Mouse (Mus musculus) myocyte (in vitro differentiated cells): ENCODE measurements at regions not wholly inside any gene's neighbourhood (a gene's known extent, or its start where the extent isn't known, plus 50 kb on each side); places are given as distances from the start of the nearest gene placed in this dataset.

Experiments
- H3K27me3 ChIP-seq: one replicate; pipeline ENCODE4 v1.6.1; 2011; ENCODE audit not compliant: control insufficient read depth, insufficient read depth, insufficient read length
- H3K36me3 ChIP-seq: one replicate; pipeline ENCODE4 v1.6.1; 2011; ENCODE audit not compliant: control insufficient read depth, insufficient read depth
- H3K4me2 ChIP-seq: one replicate; pipeline ENCODE4 v1.6.1; 2011; ENCODE audit warnings: low read depth, control low read depth
- H3K4me3 ChIP-seq: one replicate; pipeline ENCODE4 v1.5.1; 2011; ENCODE audit warnings: mild to moderate bottlenecking, control low read depth, moderate library complexity
- H3K79me2 ChIP-seq: one replicate; pipeline ENCODE4 v1.6.1; 2011; ENCODE audit not compliant: control insufficient read depth, insufficient read depth
- H3ac ChIP-seq: one replicate; pipeline ENCODE4 v1.6.1; 2011; ENCODE audit not compliant: control insufficient read depth, insufficient read length
- CEBPB ChIP-seq: IDR thresholded peaks from 2 replicates; pipeline ENCODE4 v1.6.1; 2011; ENCODE audit warnings: mild to moderate bottlenecking, moderate library complexity; ENCODE audit not compliant: poor library complexity, insufficient read depth, severe bottlenecking
- E2F4 ChIP-seq: IDR thresholded peaks from one replicate; pipeline ENCODE4 v1.6.1; 2011; ENCODE audit warnings: mild to moderate bottlenecking, control low read depth, moderate library complexity; ENCODE audit not compliant: insufficient read depth
- MAX ChIP-seq: IDR thresholded peaks from one replicate; pipeline ENCODE4 v1.6.1; 2011; ENCODE audit warnings: low read depth, mild to moderate bottlenecking, control low read depth
- MYOD1 ChIP-seq, 3 experiments: IDR thresholded peaks; one replicate each; pipeline ENCODE4 v1.6.1; 2011; ENCODE audit warnings: control low read depth in 2 of 3, low read depth in 2 of 3, mild to moderate bottlenecking in 2 of 3, moderate library complexity in 1 of 3; ENCODE audit not compliant: insufficient read length in 2 of 3, control insufficient read depth in 1 of 3
- MYOG ChIP-seq, 3 experiments: IDR thresholded peaks; one replicate each; pipeline ENCODE4 v1.6.1; 2011; ENCODE audit warnings: control low read depth in 2 of 3, low read depth in 2 of 3, mild to moderate bottlenecking in 2 of 3; ENCODE audit not compliant: insufficient read length in 2 of 3, control insufficient read depth in 1 of 3, insufficient read depth in 1 of 3
- POLR2AphosphoS2 ChIP-seq: IDR thresholded peaks from one replicate; pipeline ENCODE4 v1.6.1; 2011; ENCODE audit warnings: low read depth, control low read depth; ENCODE audit not compliant: insufficient read length
- REST ChIP-seq: IDR thresholded peaks from one replicate; pipeline ENCODE4 v1.6.1; 2011; ENCODE audit warnings: mild to moderate bottlenecking, control low read depth, moderate library complexity; ENCODE audit not compliant: insufficient read depth, insufficient read length
- SRF ChIP-seq: IDR thresholded peaks from one replicate; pipeline ENCODE4 v1.6.1; 2011; ENCODE audit warnings: low read depth; ENCODE audit not compliant: control insufficient read depth, insufficient read length
- TCF12 ChIP-seq: IDR thresholded peaks from one replicate; pipeline ENCODE4 v1.6.1; 2011; ENCODE audit warnings: mild to moderate bottlenecking, control low read depth; ENCODE audit not compliant: poor library complexity, insufficient read depth, severe bottlenecking
- TCF3 ChIP-seq: IDR thresholded peaks from one replicate; pipeline ENCODE4 v1.6.1; 2011; ENCODE audit warnings: low read depth, control low read depth; ENCODE audit not compliant: insufficient read length
- USF1 ChIP-seq: IDR thresholded peaks from one replicate; pipeline ENCODE4 v1.6.1; 2011; ENCODE audit warnings: low read depth, mild to moderate bottlenecking, control low read depth, moderate library complexity

DNA sequence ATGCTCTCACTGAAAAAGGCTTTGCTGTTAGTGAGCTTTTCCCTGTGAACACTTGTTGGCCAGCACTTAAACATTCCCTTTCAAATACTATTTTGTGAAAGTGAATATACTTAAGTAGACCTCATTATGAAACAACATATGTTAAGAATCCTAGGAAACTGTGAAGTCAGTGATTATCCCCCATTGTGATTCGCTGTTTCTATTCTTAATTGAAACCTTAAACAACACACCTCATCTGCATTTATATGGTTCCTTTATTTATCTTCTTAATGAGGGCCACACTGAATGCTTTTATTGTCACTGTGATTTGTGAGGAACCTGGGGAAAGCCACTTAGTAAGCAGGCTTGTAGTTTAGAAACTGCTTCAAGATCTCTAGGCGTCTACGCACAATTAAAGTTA, 58.5 kb upstream of the Tram1l1 start:
- no peak overlapping the region for H3ac ChIP-seq
- no peak for TF ChIP-seq USF1
- no peak for TF ChIP-seq MYOG (IDR thresholded peaks at IDR 0.05; ENCODE audit: control insufficient read depth in 1 of 3, insufficient read depth in 1 of 3, insufficient read length in 2 of 3, low read depth in 2 of 3)
- no peak for TF ChIP-seq TCF12
- TF ChIP-seq CEBPB: no peak
- no peak for TF ChIP-seq MAX
- no peak for TF ChIP-seq POLR2AphosphoS2
- TF ChIP-seq E2F4: no peak
- TF ChIP-seq REST: no peak
- no peak for TF ChIP-seq SRF
- TF ChIP-seq TCF3: no peak
- H3K36me3 ChIP-seq: no peaks in the 10 kb centered on the region
- no peaks in the 10 kb centered on the region for H3K27me3 ChIP-seq
- no peak overlapping the region for H3K4me3 ChIP-seq
- H3K79me2 ChIP-seq: no peaks in the 10 kb centered on the region
- no peak overlapping the region for H3K4me2 ChIP-seq

DNA sequence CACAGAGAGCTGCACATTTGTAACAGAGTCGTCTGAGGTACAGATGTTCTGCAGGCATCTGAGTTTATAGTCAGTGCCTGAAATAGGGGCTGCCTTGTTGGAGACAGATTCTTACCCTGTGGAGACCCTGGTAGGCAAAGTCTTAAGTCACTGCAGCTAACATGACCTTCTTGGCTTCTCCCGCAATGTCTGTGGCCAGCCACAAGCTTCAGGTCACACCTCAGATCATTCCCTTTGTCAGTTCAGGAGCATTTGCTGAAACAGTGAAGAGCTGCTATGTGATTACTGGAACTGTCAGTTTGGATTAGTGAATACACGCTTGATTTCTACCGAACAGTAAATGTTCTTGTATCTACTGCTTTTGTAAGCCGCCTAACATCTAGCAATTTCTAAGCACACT, 53.8 kb upstream of the Tram1l1 start:
- Histone ChIP-seq H3ac (no peak overlapping the region), H3K36me3 (no peaks in the 10 kb centered on the region), H3K27me3 (no peaks in the 10 kb centered on the region), H3K4me3 (no peak overlapping the region), H3K4me2 (no peak overlapping the region), H3K79me2 (no peaks in the 10 kb centered on the region)
- TF ChIP-seq MYOD1 (IDR thresholded peaks at IDR 0.05; ENCODE audit: control insufficient read depth in 1 of 3, insufficient read length in 2 of 3, low read depth in 2 of 3): no peak
- TF ChIP-seq MAX: no peak
- TF ChIP-seq MYOG (IDR thresholded peaks at IDR 0.05; ENCODE audit: control insufficient read depth in 1 of 3, insufficient read depth in 1 of 3, insufficient read length in 2 of 3, low read depth in 2 of 3): no peak
- no peak for TF ChIP-seq CEBPB
- TF ChIP-seq TCF3: no peak
- no peak for TF ChIP-seq SRF

DNA sequence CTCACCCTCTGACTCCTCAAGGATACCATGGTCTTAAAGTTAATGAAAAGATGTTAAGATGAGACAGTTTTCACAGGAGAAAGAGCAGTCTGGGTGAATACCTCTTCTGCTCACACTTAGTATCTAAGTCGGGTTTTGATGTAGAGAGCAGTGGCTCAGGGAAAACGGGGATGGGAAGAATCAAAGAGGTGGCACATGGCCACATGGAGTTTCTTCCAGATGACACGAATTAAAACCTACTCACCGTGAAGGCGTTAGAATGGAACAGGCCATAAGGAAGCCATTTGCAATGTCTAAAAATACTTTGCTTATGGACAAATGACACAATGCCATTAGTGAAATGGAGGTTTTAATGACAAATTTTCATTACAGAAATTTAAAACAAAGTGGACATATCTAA, 50.1 kb upstream of the Tram1l1 start:
- TF ChIP-seq MYOG (IDR thresholded peaks at IDR 0.05; ENCODE audit: control insufficient read depth in 1 of 3, insufficient read depth in 1 of 3, insufficient read length in 2 of 3, low read depth in 2 of 3): no peak
- Histone ChIP-seq H3K36me3 (no peaks in the 10 kb centered on the region), H3K27me3 (no peaks in the 10 kb centered on the region), H3K4me2 (no peak overlapping the region), H3K79me2 (no peaks in the 10 kb centered on the region), H3K4me3 (no peak overlapping the region), H3ac (no peak overlapping the region)
